Mouse (Mus musculus) hindbrain, postnatal 0 days (tissue): ENCODE results near the gene Stau1. TPM values are rescaled to one million over a fixed set of nuclear protein-coding genes. Genes with fewer than 3 reads are reported as not detected.

Source experiments
- ATAC-seq: fragments of 200-750 bp; cut with Nextera tagmentation; 2 replicates; pipeline ENCODE4 v1.8.0; 2017; ENCODE audit warnings: mild to moderate bottlenecking, moderate TSS enrichment, moderate library complexity
- DNase-seq: peaks from one replicate; pipeline ENCODE4 v3.0.0-alpha.2; 2015; ENCODE audit warnings: low spot score
- H3K27ac ChIP-seq: fragments of 300-500 bp; sonication (generic); 2 replicates; pipeline ENCODE4 v1.5.1; 2014; ENCODE audit warnings: mild to moderate bottlenecking
- H3K27me3 ChIP-seq: fragments of 300-500 bp; sonication (generic); 2 replicates; pipeline ENCODE4 v1.6.1; 2014; ENCODE audit warnings: low read length, mixed read lengths; ENCODE audit not compliant: insufficient read depth
- H3K36me3 ChIP-seq: fragments of 300-500 bp; sonication (generic); 2 replicates; pipeline ENCODE4 v1.6.1; 2014; ENCODE audit warnings: low read length, mixed read lengths; ENCODE audit not compliant: insufficient read depth
- H3K4me1 ChIP-seq: fragments of 300-500 bp; sonication (generic); 2 replicates; pipeline ENCODE4 v1.6.1; 2014; ENCODE audit warnings: antibody characterized with exemption, low read length, mixed read lengths; ENCODE audit not compliant: insufficient read depth
- H3K4me2 ChIP-seq: fragments of 300-500 bp; sonication (generic); 2 replicates; pipeline ENCODE4 v1.6.1; 2014; ENCODE audit warnings: low read depth, mild to moderate bottlenecking, low read length, moderate library complexity, mixed read lengths
- H3K4me3 ChIP-seq: fragments of 300-500 bp; sonication (generic); 2 replicates; pipeline ENCODE4 v1.5.1; 2014; ENCODE audit warnings: low read length
- H3K9ac ChIP-seq: fragments of 300-500 bp; sonication (generic); replicated peaks from 2 replicates; pipeline ENCODE4 v1.6.1; 2014; ENCODE audit warnings: mild to moderate bottlenecking, low read length, moderate library complexity, mixed read lengths
- H3K9me3 ChIP-seq: fragments of 300-500 bp; sonication (generic); 2 replicates; pipeline ENCODE4 v1.6.1; 2016; ENCODE audit warnings: low read length, mixed read lengths
- CTCF ChIP-seq: IDR thresholded peaks from 2 replicates; pipeline ENCODE4 v1.5.1; 2016; ENCODE audit warnings: antibody characterized with exemption, control low read depth, low read depth
- WGBS: fragments of 180-500 bp; shearing (Covaris S2); extraction: QIAGEN DNeasy Blood & Tissue Kit; methylation state at CpG from one replicate; pipeline ENCODE4 v1.1.7; 2014; 5-methylcytosine and 5-hydroxymethylcytosine counted together
- polyA plus RNA-seq: library from polyadenylated mRNA; unstranded; fragments of >200 nt; fragmentation: Nextera tagmentation; extraction: Ambion mirVana; gene quantifications from 2 replicates; pipeline ENCODE4 v1.2.1, GENCODE M21; 2015
- total RNA-seq: library from RNA; depleted of rRNA; stranded (reverse); fragments of >200 nt; gene quantifications from 2 replicates; pipeline ENCODE4 v1.2.3, GENCODE M21; 2014

Stau1 gene
- total and polyA plus RNA-seq, 2 experiments from 2014 or later = 37.9 to 86.0 TPM

DNA sequence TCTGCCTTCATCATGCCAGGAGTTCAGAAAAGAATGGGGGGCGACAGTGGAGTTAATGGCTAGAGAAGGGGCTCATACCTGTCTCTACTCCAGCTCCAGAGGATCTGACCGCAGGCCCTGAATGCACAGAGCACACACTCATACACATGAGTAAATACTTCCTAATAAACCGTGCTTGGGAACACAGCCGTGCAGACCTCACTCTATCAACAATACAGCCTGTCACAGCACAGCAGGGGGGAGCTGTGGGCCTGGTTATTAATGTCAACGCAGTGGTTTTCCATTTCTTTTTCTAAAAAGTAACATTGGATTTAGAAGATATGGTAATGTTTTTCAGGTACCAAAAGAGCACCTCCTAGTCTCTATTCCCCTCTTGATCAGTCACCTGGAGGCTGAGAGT, 61.7 kb downstream of the Stau1 start:
- Histone ChIP-seq H3K4me2 (no peak overlapping the region), H3K36me3 (peaks cover 51% of the 10 kb centered on the region; the same call in 1 of the 2 replicates), H3K4me1 (no peaks in the 10 kb centered on the region), H3K27ac (no peak overlapping the region), H3K27me3 (no peaks in the 10 kb centered on the region), H3K9me3 (no peaks in the 10 kb centered on the region), H3K9ac (no peak overlapping the region), H3K4me3 (no peak overlapping the region)
- no peak for TF ChIP-seq CTCF
- 66% methylated on average over 5 of the region's 5 CpGs for WGBS
- ATAC-seq (no peak), DNase-seq (no peak)

DNA sequence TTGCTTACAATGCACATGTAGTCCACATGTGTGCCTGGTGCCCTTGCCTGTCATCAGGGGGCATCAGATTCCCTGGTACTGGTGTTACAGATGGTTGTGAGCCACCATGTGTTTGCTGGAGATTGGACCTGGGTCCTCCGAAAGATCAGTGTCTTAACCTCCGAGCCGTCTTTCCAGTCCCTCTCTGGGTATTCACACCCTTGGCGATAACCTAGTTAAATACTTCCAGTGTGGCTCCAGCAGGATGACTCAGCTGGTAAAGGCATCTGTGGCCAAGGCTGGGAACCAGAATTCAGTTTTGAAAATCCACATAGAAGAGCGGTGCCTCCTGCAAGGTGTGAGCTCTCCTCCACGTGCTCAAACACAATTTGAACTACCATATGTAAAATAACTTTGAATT, 62.2 kb downstream of the Stau1 start:
- H3K9ac ChIP-seq = no peak overlapping the region
- H3K4me2 ChIP-seq = no peak overlapping the region
- H3K4me1 ChIP-seq = no peaks in the 10 kb centered on the region
- 92% methylated on average over 6 of the region's 6 CpGs for WGBS
- H3K27me3 ChIP-seq = no peaks in the 10 kb centered on the region
- no peak overlapping the region for H3K27ac ChIP-seq
- ATAC-seq (no peak), DNase-seq (no peak)
- H3K4me3 ChIP-seq = no peak overlapping the region
- no peaks in the 10 kb centered on the region for H3K9me3 ChIP-seq
- TF ChIP-seq CTCF = no peak
- H3K36me3 ChIP-seq = peaks cover 55% of the 10 kb centered on the region; the same call in 1 of the 2 replicates

DNA sequence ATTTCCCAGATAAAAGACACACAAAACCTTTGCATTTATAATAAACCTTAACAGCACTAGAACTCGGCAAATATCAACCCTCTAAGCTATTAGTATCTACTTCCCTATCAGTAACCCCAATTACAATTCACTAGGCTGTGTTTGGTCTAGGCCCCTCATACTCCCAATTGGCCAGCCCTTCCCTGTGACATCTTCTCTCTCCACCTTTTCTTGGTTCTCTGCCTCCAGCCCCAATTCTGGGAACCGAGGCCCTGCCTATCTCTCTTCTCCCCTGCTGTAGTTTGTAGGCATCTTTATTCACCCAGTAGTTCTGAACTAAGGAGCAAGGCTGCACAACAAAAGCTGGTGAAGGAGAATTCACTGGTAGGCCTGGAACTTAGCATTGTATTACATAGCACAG, 72.1 kb downstream of the Stau1 start:
- no peaks in the 10 kb centered on the region for H3K9me3 ChIP-seq
- no peaks in the 10 kb centered on the region for H3K27me3 ChIP-seq
- peaks cover 23% of the 10 kb centered on the region; the same call in 1 of the 2 replicates for H3K36me3 ChIP-seq
- no peak overlapping the region for H3K4me2 ChIP-seq
- no peak for ATAC-seq
- 85% methylated on average over 2 of the region's 2 CpGs for WGBS
- no peaks in the 10 kb centered on the region for H3K4me1 ChIP-seq
- no peak for DNase-seq
- no peak overlapping the region for H3K4me3 ChIP-seq
- no peak overlapping the region for H3K27ac ChIP-seq
- H3K9ac ChIP-seq = no peak overlapping the region
- TF ChIP-seq CTCF = no peak

DNA sequence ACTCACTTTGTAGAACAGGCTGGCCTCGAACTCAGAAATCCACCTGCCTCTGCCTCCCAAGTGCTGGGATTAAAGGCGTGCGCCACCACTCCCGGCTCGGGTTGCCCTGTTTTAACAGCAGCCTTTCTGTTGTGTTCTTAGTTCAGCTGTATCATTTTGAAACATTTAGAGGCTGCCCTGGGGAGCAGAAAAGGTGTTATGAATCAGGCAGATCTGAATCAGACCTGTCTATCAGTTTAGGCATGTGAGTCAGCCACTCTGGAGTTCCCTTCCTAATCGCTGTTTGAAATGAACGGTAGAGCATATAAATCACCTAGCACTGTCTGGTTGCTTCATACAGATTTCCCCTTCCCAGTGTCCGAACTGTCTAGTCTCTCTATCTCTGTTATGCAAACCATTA, 85.6 kb downstream of the Stau1 start:
- Histone ChIP-seq H3K4me2 (no peak overlapping the region), H3K9ac (no peak overlapping the region), H3K4me3 (no peak overlapping the region), H3K27ac (no peak overlapping the region), H3K9me3 (no peaks in the 10 kb centered on the region), H3K36me3 (no peaks in the 10 kb centered on the region), H3K27me3 (no peaks in the 10 kb centered on the region), H3K4me1 (no peaks in the 10 kb centered on the region; the same call in 1 of the 2 replicates)
- 89% methylated on average over 8 of the region's 8 CpGs for WGBS
- no peak for ATAC-seq
- no peak for DNase-seq
- TF ChIP-seq CTCF = no peak

DNA sequence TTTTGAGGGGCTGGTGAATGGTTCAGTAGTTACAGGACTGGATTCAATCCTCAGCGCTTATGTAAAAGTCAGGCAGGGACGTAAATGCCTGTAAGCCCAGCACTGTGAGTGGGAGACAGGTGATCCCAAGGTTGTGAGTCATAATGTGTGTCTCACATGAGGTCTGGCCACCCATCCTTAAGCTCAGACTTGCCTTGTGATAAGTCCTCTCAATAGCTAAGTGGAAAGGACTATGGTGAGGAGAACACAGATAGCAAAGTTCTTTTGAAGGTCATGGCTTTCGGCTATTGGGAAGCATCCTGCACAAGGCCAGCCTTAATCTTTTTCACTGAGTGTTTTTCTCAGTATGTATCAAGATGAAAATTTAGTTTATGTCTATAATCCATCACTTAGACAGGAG, 86.4 kb downstream of the Stau1 start:
- H3K27me3 ChIP-seq = no peaks in the 10 kb centered on the region
- no peak for ATAC-seq
- H3K4me1 ChIP-seq = no peaks in the 10 kb centered on the region; the same call in 1 of the 2 replicates
- no peak overlapping the region for H3K27ac ChIP-seq
- WGBS = 96% methylated on average over 3 of the region's 3 CpGs
- no peak for TF ChIP-seq CTCF
- H3K36me3 ChIP-seq = no peaks in the 10 kb centered on the region
- no peak for DNase-seq
- no peak overlapping the region for H3K9ac ChIP-seq
- H3K4me2 ChIP-seq = no peak overlapping the region
- no peak overlapping the region for H3K4me3 ChIP-seq
- no peaks in the 10 kb centered on the region for H3K9me3 ChIP-seq

DNA sequence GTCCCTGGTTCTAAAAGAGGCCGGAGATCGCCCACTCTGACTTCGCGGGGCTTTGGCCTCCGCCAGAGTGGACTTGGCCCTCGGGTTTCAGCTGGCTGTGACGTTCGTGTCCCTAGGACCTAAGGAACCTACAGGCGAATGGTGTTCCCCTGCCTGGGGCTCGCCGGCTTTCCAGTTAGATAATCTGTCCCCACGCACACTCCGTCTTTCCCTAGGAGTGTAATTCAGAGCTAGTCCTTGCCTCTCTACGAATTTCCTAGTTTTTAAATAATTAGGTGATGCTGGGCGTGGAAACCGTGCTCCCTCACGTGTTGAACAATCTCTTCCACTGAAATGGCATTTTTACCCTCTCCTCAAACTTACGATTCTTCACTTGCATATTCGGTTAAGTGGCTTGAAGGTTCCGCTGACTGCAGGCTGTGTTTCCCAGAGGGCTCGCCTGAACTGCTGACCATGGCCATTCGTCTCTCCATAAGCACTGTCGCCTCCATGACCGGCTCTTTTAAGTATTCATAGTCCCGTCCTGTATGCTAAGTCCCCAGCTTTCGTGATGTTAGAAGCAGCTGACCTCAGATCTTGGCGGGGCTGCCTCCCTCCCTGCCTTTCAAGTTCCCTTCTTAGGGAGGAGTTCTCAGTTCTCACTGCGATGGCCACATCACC, 89.4 kb downstream of the Stau1 start:
- no peaks in the 10 kb centered on the region; the same call in 1 of the 2 replicates for H3K4me1 ChIP-seq
- H3K27me3 ChIP-seq = no peaks in the 10 kb centered on the region
- peak overlapping the region; percentile 80 for H3K9ac ChIP-seq
- H3K4me3 ChIP-seq = peak overlapping the region; percentile 78
- H3K36me3 ChIP-seq = no peaks in the 10 kb centered on the region
- DNase-seq = peak; percentile 8
- under 1% methylated on average over 28 of the region's 28 CpGs for WGBS
- peak; percentile 39; the same call in 1 of the 2 replicates for ATAC-seq
- no peak for TF ChIP-seq CTCF
- peak overlapping the region; percentile 92 for H3K4me2 ChIP-seq
- H3K9me3 ChIP-seq = no peaks in the 10 kb centered on the region
- H3K27ac ChIP-seq = peak overlapping the region; percentile 96
